ENCODE assay signal across 15 mouse cellular contexts in the genomic region with DNA sequence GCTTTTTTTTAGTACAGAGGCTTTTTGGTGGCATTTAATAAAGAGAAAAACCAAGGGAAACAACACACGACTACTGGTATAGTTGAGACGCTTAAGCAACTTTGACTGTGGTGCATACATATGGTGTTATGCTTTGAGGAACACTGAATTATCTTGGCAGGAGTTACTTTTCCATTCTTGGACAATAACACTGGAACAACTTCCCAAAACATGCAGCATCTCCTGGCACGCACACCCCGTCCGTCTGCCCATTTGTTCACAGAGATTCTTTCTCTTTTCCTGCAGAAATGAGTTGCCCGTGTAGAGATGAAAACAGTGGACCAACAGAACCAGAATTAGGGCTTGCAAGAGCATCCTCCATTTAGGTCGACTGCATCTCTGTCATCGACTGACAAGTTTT.
DNase-seq lines count a peak whose midpoint lies in the region; ATAC-seq and TF ChIP-seq lines count a peak whose summit lies in the region.
"Had no signal": no experiment of that assay in that cellular context is flagged by ENCODE, and none has a peak within 500 bp of the region (broad histone marks: within the 10 kb centered on the region; RNA-seq: fewer than 3 reads in every experiment).

No protein-coding gene starts in this region.

- no peaks in the 10 kb centered on the region for H3K36me3 ChIP-seq in intestine, embryonic 16.5 days (ENCODE audit: control insufficient read depth, insufficient read depth, low read length)
- no peaks in the 10 kb centered on the region for H3K36me3 ChIP-seq in liver, embryonic 11.5 days (ENCODE audit: control insufficient read depth, insufficient read depth, low read length)
- H3K36me3 ChIP-seq: heart, embryonic 10.5 days; lung, embryonic 15.5 days; midbrain, embryonic 13.5 days had no signal

- no peak for TF ChIP-seq CTCF in brain, embryonic 14.5 days (IDR thresholded peaks at IDR 0.05; ENCODE audit: borderline replicate concordance, extremely low read depth, insufficient read depth, insufficient read length)

- 80% methylated on average over 8 of the region's 8 CpGs for WGBS in intestine, embryonic 16.5 days
- WGBS in liver, embryonic 11.5 days: 77% methylated on average over 8 of the region's 8 CpGs

- no peak for TF ChIP-seq POLR2A in brain, embryonic 14.5 days (IDR thresholded peaks at IDR 0.05; ENCODE audit: borderline replicate concordance, extremely low read depth, insufficient read depth, insufficient read length, poor library complexity, severe bottlenecking)

- intact Hi-C loops in left cerebral cortex, postnatal 36 days (cut with DNase I): loop anchor here (10.0 kb wide), 2 partner anchors 418 to 1718 kb away; no protein-coding TSS in a partner anchor

- no peak overlapping the region for H3K9ac ChIP-seq in intestine, embryonic 16.5 days (ENCODE audit: low read depth, low read length)
- H3K9ac ChIP-seq in liver, embryonic 11.5 days (ENCODE audit: low read depth, low read length): no peak overlapping the region
- H3K9ac ChIP-seq: lung, embryonic 15.5 days; midbrain, embryonic 13.5 days had no signal

- peak; percentile 96 for ATAC-seq in frontal cortex, adult (ENCODE audit: low TSS enrichment)
- ATAC-seq in intestine, embryonic 16.5 days: no peak
- ATAC-seq in liver, embryonic 11.5 days (replicated peaks; ENCODE audit: low FRiP score): no peak
- ATAC-seq: midbrain, embryonic 13.5 days had no signal

- no peaks in the 10 kb centered on the region for H3K4me1 ChIP-seq in intestine, embryonic 16.5 days (ENCODE audit: control insufficient read depth, insufficient read depth, low read length)
- no peaks in the 10 kb centered on the region for H3K4me1 ChIP-seq in liver, embryonic 11.5 days (replicated peaks; ENCODE audit: control insufficient read depth, insufficient read depth, low read length)
- H3K4me1 ChIP-seq: heart, embryonic 10.5 days; lung, embryonic 15.5 days; midbrain, embryonic 13.5 days had no signal

- no peak for DNase-seq in frontal cortex, postnatal 25 days (ENCODE audit: low spot score in 2 of 2)
- DNase-seq in brain, embryonic 14.5 days (ENCODE audit: low read depth): peak; percentile 19
- peak; percentile 65 to 81 for DNase-seq in cerebellum, postnatal 10 days
- DNase-seq in left cerebral cortex, postnatal 36 days (ENCODE audit: low spot score in 2 of 2): peak; percentile 32 to 46
- no peak for DNase-seq in liver, embryonic 11.5 days (ENCODE audit: low spot score)
- no peak for DNase-seq in retina, embryonic 14.5 days (ENCODE audit: low spot score)
- DNase-seq: B cell, adult 2 months; heart, postnatal 4 days; kidney, postnatal 25 days had no signal

- no peaks in the 10 kb centered on the region for H3K9me3 ChIP-seq in intestine, embryonic 16.5 days (ENCODE audit: control insufficient read depth, low read length)
- H3K9me3 ChIP-seq in liver, embryonic 11.5 days (ENCODE audit: control insufficient read depth, low read length): no peaks in the 10 kb centered on the region
- H3K9me3 ChIP-seq: heart, embryonic 10.5 days; lung, embryonic 15.5 days; midbrain, embryonic 13.5 days had no signal

- no peak overlapping the region for H3K27ac ChIP-seq in intestine, embryonic 16.5 days (ENCODE audit: low read length)
- no peak overlapping the region for H3K27ac ChIP-seq in liver, embryonic 11.5 days (ENCODE audit: low read depth, low read length)
- H3K27ac ChIP-seq: heart, embryonic 10.5 days; lung, embryonic 15.5 days; midbrain, embryonic 13.5 days had no signal

- H3K4me2 ChIP-seq in intestine, embryonic 16.5 days (ENCODE audit: low read depth, low read length): no peak overlapping the region
- H3K4me2 ChIP-seq in liver, embryonic 11.5 days: no peak overlapping the region
- H3K4me2 ChIP-seq: lung, embryonic 15.5 days; midbrain, embryonic 13.5 days had no signal

- H3K27me3 ChIP-seq in intestine, embryonic 16.5 days (replicated peaks; ENCODE audit: control insufficient read depth, insufficient read depth, low read length): no peaks in the 10 kb centered on the region
- H3K27me3 ChIP-seq in liver, embryonic 11.5 days (replicated peaks; ENCODE audit: control insufficient read depth, insufficient read depth, low read length): no peaks in the 10 kb centered on the region
- H3K27me3 ChIP-seq: lung, embryonic 15.5 days; midbrain, embryonic 13.5 days had no signal

- H3K4me3 ChIP-seq in intestine, embryonic 16.5 days (ENCODE audit: low read length): no peak overlapping the region
- H3K4me3 ChIP-seq in liver, embryonic 11.5 days (ENCODE audit: low read depth, low read length): no peak overlapping the region
- H3K4me3 ChIP-seq: erythroblast, embryonic 14.5 days; heart, embryonic 10.5 days; lung, embryonic 15.5 days; midbrain, embryonic 13.5 days had no signal

Comparison
In these comparisons a context has a peak if more than half of its experiments do, and no peak if none do; other contexts are left out.
1. DNase-seq: peak in brain, embryonic 14.5 days (single experiment), cerebellum, postnatal 10 days (2 of 2) and left cerebral cortex, postnatal 36 days (2 of 2); none in frontal cortex, postnatal 25 days (0 of 2), liver, embryonic 11.5 days (single experiment) and retina, embryonic 14.5 days (single experiment).